Mouse (Mus musculus): ENCODE data around the gene Ajuba. TPM values are rescaled to one million over a fixed set of nuclear protein-coding genes. Genes with fewer than 3 reads are reported as not detected.
A peak's percentile ranks its signal among the peaks of the same experiment; 100 is the strongest.

Gene Ajuba
- polyA plus RNA-seq, 1 experiment from 2014 or later: 18.9 TPM

- H3K4me3 ChIP-seq (ENCODE audit: low read depth, low read length): peak overlapping the region; percentile 61
- peak overlapping the region; percentile 91 for H3K27ac ChIP-seq (replicated peaks)
- no peaks in the 10 kb centered on the region for H3K4me1 ChIP-seq (replicated peaks; ENCODE audit: control insufficient read depth, insufficient read depth)
- H3K36me3 ChIP-seq (ENCODE audit: control insufficient read depth, insufficient read depth, low read length): no peaks in the 10 kb centered on the region
- 2% methylated on average over 21 of the region's 21 CpGs for WGBS
- H3K9ac ChIP-seq (ENCODE audit: low read length): peak overlapping the region; percentile 78
- no peak for ATAC-seq (ENCODE audit: low FRiP score, low TSS enrichment)
- TF ChIP-seq EP300 (optimal IDR thresholded peaks at IDR 0.05) (no peak), CTCF (IDR thresholded peaks at IDR 0.05; ENCODE audit: low read depth) (no peak)
- DNase-seq (ENCODE audit: low spot score): peak; percentile 35
- no peaks in the 10 kb centered on the region for H3K9me3 ChIP-seq (ENCODE audit: control insufficient read depth, low read length)
- H3K27me3 ChIP-seq (ENCODE audit: control insufficient read depth, insufficient read depth, low read length): no peaks in the 10 kb centered on the region
- H3K4me2 ChIP-seq (replicated peaks; ENCODE audit: low read depth): peak overlapping the region; percentile 92
These were observed 23.8 kb downstream of the Ajuba start for GRCm38 (mm10) chr14:54553454-54553974.

GRCm38 (mm10) chr14:54544703-54545102, 32.7 kb downstream of the Ajuba start:
- no peak overlapping the region for H3K9ac ChIP-seq (ENCODE audit: low read length)
- H3K36me3 ChIP-seq (ENCODE audit: control insufficient read depth, insufficient read depth, low read length): peaks cover 9% of the 10 kb centered on the region; the same call in 1 of the 2 replicates
- no peak for ATAC-seq (ENCODE audit: low FRiP score, low TSS enrichment)
- H3K4me3 ChIP-seq (ENCODE audit: low read depth, low read length): no peak overlapping the region
- DNase-seq (ENCODE audit: low spot score): no peak
- no peak for TF ChIP-seq CTCF (IDR thresholded peaks at IDR 0.05; ENCODE audit: low read depth)
- TF ChIP-seq EP300 (optimal IDR thresholded peaks at IDR 0.05): no peak
- no peak overlapping the region for H3K27ac ChIP-seq (replicated peaks)
- H3K4me2 ChIP-seq (replicated peaks; ENCODE audit: low read depth): no peak overlapping the region
- H3K9me3 ChIP-seq (ENCODE audit: control insufficient read depth, low read length): no peaks in the 10 kb centered on the region
- no peaks in the 10 kb centered on the region for H3K27me3 ChIP-seq (ENCODE audit: control insufficient read depth, insufficient read depth, low read length)
- WGBS: 88% methylated on average over 5 of the region's 5 CpGs
- H3K4me1 ChIP-seq (replicated peaks; ENCODE audit: control insufficient read depth, insufficient read depth): no peaks in the 10 kb centered on the region

- DNase-seq (ENCODE audit: low spot score): no peak
- ATAC-seq (ENCODE audit: low FRiP score, low TSS enrichment): no peak
These were observed 36.6 kb downstream of the Ajuba start for GRCm38 (mm10) chr14:54540771-54541170.

GRCm38 (mm10) chr14:54538580-54538979, 38.8 kb downstream of the Ajuba start:
- no peak for ATAC-seq (ENCODE audit: low FRiP score, low TSS enrichment)
- no peaks in the 10 kb centered on the region for H3K4me1 ChIP-seq (replicated peaks; ENCODE audit: control insufficient read depth, insufficient read depth)

More at GRCm38 (mm10) chr14:54540771-54541170, 36.6 kb downstream of the Ajuba start:
- no peak overlapping the region for H3K4me2 ChIP-seq (replicated peaks; ENCODE audit: low read depth)
- H3K9me3 ChIP-seq (ENCODE audit: control insufficient read depth, low read length): no peaks in the 10 kb centered on the region
- no peak overlapping the region for H3K27ac ChIP-seq (replicated peaks)
- TF ChIP-seq CTCF (IDR thresholded peaks at IDR 0.05; ENCODE audit: low read depth) (no peak), EP300 (optimal IDR thresholded peaks at IDR 0.05) (no peak)
- no peak overlapping the region for H3K9ac ChIP-seq (ENCODE audit: low read length)
- H3K27me3 ChIP-seq (ENCODE audit: control insufficient read depth, insufficient read depth, low read length): no peaks in the 10 kb centered on the region
- H3K4me3 ChIP-seq (ENCODE audit: low read depth, low read length): no peak overlapping the region
- no peaks in the 10 kb centered on the region for H3K4me1 ChIP-seq (replicated peaks; ENCODE audit: control insufficient read depth, insufficient read depth)
- 73% methylated on average over 11 of the region's 11 CpGs for WGBS
- H3K36me3 ChIP-seq (ENCODE audit: control insufficient read depth, insufficient read depth, low read length): 0 out of 2 replicates have a peak, but pooled peaks cover 8% of the 10 kb centered on the region

DNA sequence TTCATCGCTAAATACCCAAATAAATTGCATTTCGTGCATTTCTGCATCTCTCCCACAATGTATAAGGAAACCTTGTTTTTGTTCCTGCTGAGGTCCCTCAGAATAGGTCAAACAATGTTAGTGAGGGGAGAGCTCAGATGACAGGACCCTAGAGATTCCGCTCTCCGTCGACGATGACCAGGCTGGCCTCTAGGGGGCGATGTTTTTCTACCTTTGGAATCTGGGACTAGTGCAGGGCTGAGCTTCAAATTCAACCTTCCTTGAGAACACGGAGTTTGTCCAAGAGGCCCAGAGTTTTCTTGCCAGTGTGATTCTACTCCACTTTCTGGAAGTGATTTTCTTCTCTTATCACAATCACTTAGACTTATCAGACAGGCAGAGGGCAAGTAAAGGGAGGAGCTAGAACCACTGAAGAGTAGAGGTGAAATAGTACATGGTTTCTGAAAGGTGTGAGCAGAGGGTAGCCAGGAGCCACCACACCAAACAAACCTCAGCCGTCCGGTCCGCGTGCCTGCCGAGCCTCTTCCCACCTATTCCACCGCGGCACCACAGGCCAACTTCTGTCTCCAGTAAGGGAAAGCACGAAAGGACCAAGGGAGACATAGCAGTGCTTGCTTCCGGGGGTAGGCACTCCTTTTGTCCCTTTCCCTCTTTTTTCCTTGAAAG, 48.8 kb downstream of the Ajuba start:
- TF ChIP-seq CTCF (IDR thresholded peaks at IDR 0.05; ENCODE audit: low read depth) (peak; percentile 89), EP300 (optimal IDR thresholded peaks at IDR 0.05) (no peak)
- H3K36me3 ChIP-seq (ENCODE audit: control insufficient read depth, insufficient read depth, low read length): no peaks in the 10 kb centered on the region
- H3K9ac ChIP-seq (ENCODE audit: low read length): no peak overlapping the region
- WGBS: 14% methylated on average over 17 of the region's 17 CpGs
- H3K27ac ChIP-seq (replicated peaks): no peak overlapping the region
- H3K4me2 ChIP-seq (replicated peaks; ENCODE audit: low read depth): no peak overlapping the region
- ATAC-seq (ENCODE audit: low FRiP score, low TSS enrichment) (peak; percentile 90), DNase-seq (ENCODE audit: low spot score) (peak; percentile 84)
- H3K4me3 ChIP-seq (ENCODE audit: low read depth, low read length): no peak overlapping the region
- H3K9me3 ChIP-seq (ENCODE audit: control insufficient read depth, low read length): no peaks in the 10 kb centered on the region
- no peaks in the 10 kb centered on the region for H3K4me1 ChIP-seq (replicated peaks; ENCODE audit: control insufficient read depth, insufficient read depth)
- H3K27me3 ChIP-seq (ENCODE audit: control insufficient read depth, insufficient read depth, low read length): no peaks in the 10 kb centered on the region

More at GRCm38 (mm10) chr14:54538580-54538979, 38.8 kb downstream of the Ajuba start:
- H3K9ac ChIP-seq (ENCODE audit: low read length): no peak overlapping the region
- 0 out of 2 replicates have a peak, but pooled peaks cover 5% of the 10 kb centered on the region for H3K36me3 ChIP-seq (ENCODE audit: control insufficient read depth, insufficient read depth, low read length)
- WGBS: 86% methylated on average over 2 of the region's 2 CpGs
- no peak overlapping the region for H3K27ac ChIP-seq (replicated peaks)
- peak; percentile 23; the same call in 1 of the 2 replicates for TF ChIP-seq CTCF (IDR thresholded peaks at IDR 0.05; ENCODE audit: low read depth)
- no peak for TF ChIP-seq EP300 (optimal IDR thresholded peaks at IDR 0.05)
- no peak overlapping the region for H3K4me3 ChIP-seq (ENCODE audit: low read depth, low read length)
- H3K4me2 ChIP-seq (replicated peaks; ENCODE audit: low read depth): no peak overlapping the region
- DNase-seq (ENCODE audit: low spot score): no peak
- H3K27me3 ChIP-seq (ENCODE audit: control insufficient read depth, insufficient read depth, low read length): no peaks in the 10 kb centered on the region
- H3K9me3 ChIP-seq (ENCODE audit: control insufficient read depth, low read length): no peaks in the 10 kb centered on the region

DNA sequence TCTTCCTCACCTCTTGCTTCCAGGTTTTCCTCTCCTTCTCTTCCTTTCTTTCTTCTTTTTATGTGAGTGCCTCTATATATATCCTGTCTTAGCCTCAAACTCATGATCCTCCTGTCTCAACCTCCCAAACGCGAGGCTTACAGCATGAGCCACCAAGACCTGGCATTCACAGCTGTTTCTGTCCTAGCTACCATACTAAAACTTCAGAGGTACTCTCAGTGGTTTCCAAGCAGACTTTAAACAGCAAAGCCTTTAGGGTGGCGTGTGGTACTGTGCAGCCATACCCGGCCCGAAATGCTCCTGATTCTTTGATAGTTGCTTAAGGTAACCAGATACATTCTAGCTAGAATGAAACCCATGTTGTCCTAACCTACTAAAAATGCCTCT, 49.4 kb downstream of the Ajuba start:
- no peak overlapping the region for H3K4me3 ChIP-seq (ENCODE audit: low read depth, low read length)
- 25% methylated on average over 5 of the region's 5 CpGs for WGBS
- TF ChIP-seq EP300 (optimal IDR thresholded peaks at IDR 0.05): no peak

More for the DNA sequence above, 49.4 kb downstream of the Ajuba start:
- Histone ChIP-seq H3K9me3 (ENCODE audit: control insufficient read depth, low read length) (no peaks in the 10 kb centered on the region), H3K36me3 (ENCODE audit: control insufficient read depth, insufficient read depth, low read length) (no peaks in the 10 kb centered on the region), H3K4me1 (replicated peaks; ENCODE audit: control insufficient read depth, insufficient read depth) (no peaks in the 10 kb centered on the region), H3K27ac (replicated peaks) (no peak overlapping the region), H3K4me2 (replicated peaks; ENCODE audit: low read depth) (peak overlapping the region; percentile 54), H3K9ac (ENCODE audit: low read length) (no peak overlapping the region), H3K27me3 (ENCODE audit: control insufficient read depth, insufficient read depth, low read length) (no peaks in the 10 kb centered on the region)
- ATAC-seq (ENCODE audit: low FRiP score, low TSS enrichment): 0 out of 2 replicates have a peak, but pooled peaks have one; percentile 21
- DNase-seq (ENCODE audit: low spot score): no peak

Measured in stomach, postnatal 0 days (tissue).